ENCODE assay signal across 7 mouse cellular contexts in the genomic region with DNA sequence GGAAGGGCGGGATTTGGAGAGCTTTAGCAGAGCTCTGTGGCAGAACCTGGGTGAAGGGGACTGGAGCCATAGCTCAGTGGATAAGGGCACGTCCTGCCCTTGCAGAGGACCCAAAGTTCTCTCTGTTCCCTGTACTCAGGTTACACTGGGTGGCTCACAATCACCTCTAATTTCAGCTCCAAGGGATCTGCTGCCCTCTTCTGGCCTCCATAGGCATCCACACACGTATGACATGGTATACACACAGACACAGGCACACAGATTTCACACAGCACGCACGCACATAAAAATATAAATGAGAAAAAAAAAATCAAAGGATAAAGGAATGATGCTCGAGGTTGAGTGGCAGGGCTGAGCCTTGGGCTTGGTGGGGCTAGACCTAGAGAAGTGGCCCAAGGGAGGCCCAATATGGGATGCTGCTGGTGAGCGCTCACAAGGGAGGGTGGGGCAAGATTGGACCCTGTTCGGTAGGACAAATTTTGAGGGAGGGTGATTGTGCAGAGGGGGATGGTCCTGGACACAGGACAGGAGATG. TPM values are rescaled to one million over a fixed set of nuclear protein-coding genes. Genes with fewer than 3 reads are reported as not detected.
A peak's percentile ranks its signal among the peaks of the same experiment; 100 is the strongest.
DNase-seq lines count a peak whose midpoint lies in the region; ATAC-seq and TF ChIP-seq lines count a peak whose summit lies in the region.

No protein-coding gene starts in this region.

- H3K4me3 ChIP-seq in CH12.LX (replicated peaks in 1 of 3; ENCODE audit: low read depth in 2 of 3, low read length in 2 of 3, poor library complexity in 1 of 3): peak overlapping the region; percentile 50 to 100 (median 92)
- H3K4me3 ChIP-seq in forebrain, embryonic 12.5 days (replicated peaks): peak overlapping the region; percentile 78
- peak overlapping the region; percentile 86 for H3K4me3 ChIP-seq in kidney, postnatal 0 days (replicated peaks; ENCODE audit: low read depth, low read length)

- peak overlapping the region; percentile 15; the same call in 1 of the 2 replicates for H3K9ac ChIP-seq in CH12.LX (ENCODE audit: insufficient read depth, low read depth)
- H3K9ac ChIP-seq in forebrain, embryonic 12.5 days: no peak overlapping the region
- no peak overlapping the region; the same call in 1 of the 2 replicates for H3K9ac ChIP-seq in kidney, postnatal 0 days (ENCODE audit: low read depth, low read length)

- peak overlapping the region; percentile 49 for H3K4me2 ChIP-seq in CH12.LX (ENCODE audit: insufficient read depth, low read depth, poor library complexity, severe bottlenecking)
- H3K4me2 ChIP-seq in forebrain, embryonic 12.5 days: peak overlapping the region; percentile 91
- H3K4me2 ChIP-seq in kidney, postnatal 0 days (ENCODE audit: low read length): peak overlapping the region; percentile 94

- TF ChIP-seq CTCF in CH12.LX (conservative IDR thresholded peaks at IDR 0.05 in 1 of 2, IDR thresholded peaks at IDR 0.05 in 1 of 2; ENCODE audit: low read depth in 2 of 2, low read length in 2 of 2): peak in 1 of 2 experiments; percentile 40; a peak in 1 of 4 replicates
- peak; percentile 61 for TF ChIP-seq CTCF in kidney, postnatal 0 days (IDR thresholded peaks at IDR 0.05; ENCODE audit: low read depth)

- H3K4me1 ChIP-seq in CH12.LX (ENCODE audit: control insufficient read depth in 1 of 2, insufficient read depth in 2 of 2): peaks cover 5 to 30% of the 10 kb centered on the region in 2 experiments
- peaks cover 6% of the 10 kb centered on the region for H3K4me1 ChIP-seq in forebrain, embryonic 12.5 days
- peaks cover 7% of the 10 kb centered on the region; the same call in 1 of the 2 replicates for H3K4me1 ChIP-seq in kidney, postnatal 0 days (replicated peaks; ENCODE audit: insufficient read depth, low read length)

- dilution Hi-C loops in CH12.LX (cut with MboI; ENCODE audit: extremely low pct_ligation_motif_present, extremely low pct_unique_long_range_greater_than_20kb, low sequenced_read_pairs): no loop called here

- peak; percentile 51 for ATAC-seq in forebrain, embryonic 12.5 days (ENCODE audit: low FRiP score)
- peak; percentile 42 for ATAC-seq in kidney, postnatal 0 days (replicated peaks; ENCODE audit: low FRiP score, low read depth)
- peak; percentile 44; the same call in 1 of the 2 replicates for ATAC-seq in monocyte, adult 5-6 weeks (replicated peaks; ENCODE audit: insufficient number of reproducible peaks, low FRiP score, low TSS enrichment, poor library complexity, severe bottlenecking)

- peak; percentile 46 for DNase-seq in CH12.LX (ENCODE audit: extremely low read depth)
- peak; percentile 34 for DNase-seq in MEL-GATA-1-ER (ENCODE audit: extremely low read depth, low read depth)
- DNase-seq in kidney, postnatal 0 days (ENCODE audit: low spot score): peak; percentile 22
- no peak for DNase-seq in urinary bladder, postnatal 4 days (ENCODE audit: low spot score in 2 of 2)
- no peak for DNase-seq in adrenal gland, adult 8-10 months

- no peak for TF ChIP-seq POLR2A in CH12.LX (IDR thresholded peaks at IDR 0.05; ENCODE audit: low read depth, low read length)

- 78% methylated on average over 8 of the region's 8 CpGs for whole genome bisulfite sequencing in forebrain, embryonic 12.5 days
- 75% methylated on average over 8 of the region's 8 CpGs for WGBS in kidney, postnatal 0 days

- in situ Hi-C loops in CH12.LX (cut with MboI; ENCODE audit: low pct_ligation_motif_present, low pct_unique_long_range_greater_than_20kb, low sequenced_read_pairs): loop anchor here (10.0 kb wide), 2 partner anchors 55 to 395 kb away; a partner anchor contains a TSS

- H3K27ac ChIP-seq in CH12.LX (ENCODE audit: insufficient read depth, low read depth): no peak overlapping the region
- H3K27ac ChIP-seq in forebrain, embryonic 12.5 days: no peak overlapping the region
- peak overlapping the region; percentile 92; the same call in 1 of the 2 replicates for H3K27ac ChIP-seq in kidney, postnatal 0 days

- H3K9me3 ChIP-seq in CH12.LX (replicated peaks; ENCODE audit: low read length): no peaks in the 10 kb centered on the region
- H3K9me3 ChIP-seq in forebrain, embryonic 12.5 days: no peaks in the 10 kb centered on the region
- no peaks in the 10 kb centered on the region for H3K9me3 ChIP-seq in kidney, postnatal 0 days (replicated peaks; ENCODE audit: low read length)

- H3K79me2 ChIP-seq in CH12.LX (replicated peaks; ENCODE audit: control insufficient read depth, extremely low read depth, insufficient read depth, poor library complexity, severe bottlenecking): no peaks in the 10 kb centered on the region

- H3K27me3 ChIP-seq in CH12.LX (replicated peaks): no peaks in the 10 kb centered on the region
- H3K27me3 ChIP-seq in forebrain, embryonic 12.5 days: peaks cover 3% of the 10 kb centered on the region; the same call in 1 of the 2 replicates
- H3K27me3 ChIP-seq in kidney, postnatal 0 days (ENCODE audit: insufficient read depth, low read length): no peaks in the 10 kb centered on the region

- H3K36me3 ChIP-seq in CH12.LX (replicated peaks in 1 of 2; ENCODE audit: control insufficient read depth in 1 of 2, insufficient read depth in 1 of 2, low read length in 1 of 2): peaks cover 13 to 39% of the 10 kb centered on the region in 2 experiments
- no peaks in the 10 kb centered on the region for H3K36me3 ChIP-seq in forebrain, embryonic 12.5 days (replicated peaks)
- peaks cover 4% of the 10 kb centered on the region; the same call in 1 of the 2 replicates for H3K36me3 ChIP-seq in kidney, postnatal 0 days (ENCODE audit: insufficient read depth, low read length)

- no peak for TF ChIP-seq RAD21 in CH12.LX (IDR thresholded peaks at IDR 0.05; ENCODE audit: low read depth, low read length)

- no peak for TF ChIP-seq EP300 in CH12.LX (IDR thresholded peaks at IDR 0.05; ENCODE audit: low read length)

TF ChIP-seq in CH12.LX, 34 proteins besides CTCF, POLR2A, EP300 and RAD21:
- TF ChIP-seq MAZ (IDR thresholded peaks at IDR 0.05; ENCODE audit: low read depth, low read length) (0 out of 2 replicates have a peak, but pooled peaks have one; percentile 23), HCFC1 (IDR thresholded peaks at IDR 0.05; ENCODE audit: low read depth, low read length) (no peak), SIN3A (IDR thresholded peaks at IDR 0.05; ENCODE audit: low read length) (no peak), TBP (conservative IDR thresholded peaks at IDR 0.05; ENCODE audit: low read depth, low read length) (no peak), ELF1 (IDR thresholded peaks at IDR 0.05; ENCODE audit: low read depth, low read length) (no peak)

RNA-seq across cellular contexts. Expression of a gene that starts 1.0 kb away (rescaled TPM):
- total RNA-seq in CH12.LX (2012; rRNA removed) (13.8 and 17.8 TPM in 2 replicates), CH12.LX (2014; rRNA removed) (19.2 and 20.6 TPM in 2 replicates)
- polyA plus RNA-seq in CH12.LX (2012; ENCODE audit: insufficient read length, low read depth): 25.2 and 27.7 TPM in 2 replicates
- 28.3 and 36.8 TPM in 2 replicates for polyA plus RNA-seq in forebrain, embryonic 12.5 days (2016; fragmentation: Nextera tagmentation; extraction: Ambion mirVana)
- polyA plus RNA-seq in kidney, postnatal 0 days (2015; fragmentation: Nextera tagmentation; extraction: Ambion mirVana): 133 and 140 TPM in 2 replicates
- 0.43 to 7.9 TPM (median 4.4 TPM) in 3 replicates for total RNA-seq in monocyte, adult 5-6 weeks (2017)
- total RNA-seq in adrenal gland, adult 8-10 months (2022): 100 to 1,000 TPM; 103 to 145 (median 123) TPM

RNA-seq across cellular contexts. Expression of a gene that starts 11.4 kb away (rescaled TPM):
- total RNA-seq in CH12.LX (2012; rRNA removed) (33.9 and 40.7 TPM in 2 replicates), CH12.LX (2014; rRNA removed) (22.4 and 25.7 TPM in 2 replicates)
- polyA plus RNA-seq in CH12.LX (2012; ENCODE audit: insufficient read length, low read depth): 32.4 and 35.4 TPM in 2 replicates
- polyA plus RNA-seq in forebrain, embryonic 12.5 days (2016; fragmentation: Nextera tagmentation; extraction: Ambion mirVana): 19.9 and 21.4 TPM in 2 replicates
- 77.9 and 85.5 TPM in 2 replicates for polyA plus RNA-seq in kidney, postnatal 0 days (2015; fragmentation: Nextera tagmentation; extraction: Ambion mirVana)
- 10.1 to 14.1 TPM (median 10.7 TPM) in 3 replicates for total RNA-seq in monocyte, adult 5-6 weeks (2017)
- total RNA-seq in adrenal gland, adult 8-10 months (2022): 10 to 100 TPM; 37.0 to 40.6 (median 38.1) TPM

RNA-seq across cellular contexts. Expression of a gene that starts 11.5 kb away (rescaled TPM):
- total RNA-seq in CH12.LX (2012; rRNA removed) (8.2 and 10.4 TPM in 2 replicates), CH12.LX (2014; rRNA removed) (2.4 and 3.2 TPM in 2 replicates)
- polyA plus RNA-seq in CH12.LX (2012; ENCODE audit: insufficient read length, low read depth): 5.7 and 7.3 TPM in 2 replicates
- 8.2 and 8.7 TPM in 2 replicates for polyA plus RNA-seq in forebrain, embryonic 12.5 days (2016; fragmentation: Nextera tagmentation; extraction: Ambion mirVana)
- 7.0 and 9.7 TPM in 2 replicates for polyA plus RNA-seq in kidney, postnatal 0 days (2015; fragmentation: Nextera tagmentation; extraction: Ambion mirVana)
- total RNA-seq in monocyte, adult 5-6 weeks (2017): 4.4 to 9.6 TPM (median 7.1 TPM) in 3 replicates
- total RNA-seq in adrenal gland, adult 8-10 months (2022): 10 to 100 TPM in 3 of 4 experiments, 1 to 10 TPM in 1; 9.2 to 11.6 (median 10.4) TPM

RNA-seq across cellular contexts. Expression of a gene that starts 59.5 kb away (rescaled TPM):
- total RNA-seq in CH12.LX (2012; rRNA removed) (1.4 and 1.7 TPM in 2 replicates), CH12.LX (2014; rRNA removed) (1.8 TPM in 1 of 2 replicates, not detected in the other)
- 4.8 and 8.2 TPM in 2 replicates for polyA plus RNA-seq in CH12.LX (2012; ENCODE audit: insufficient read length, low read depth)
- not detected in 2 replicates for polyA plus RNA-seq in forebrain, embryonic 12.5 days (2016; fragmentation: Nextera tagmentation; extraction: Ambion mirVana)
- 0.50 TPM in 1 of 2 replicates, not detected in the other for polyA plus RNA-seq in kidney, postnatal 0 days (2015; fragmentation: Nextera tagmentation; extraction: Ambion mirVana)
- total RNA-seq in monocyte, adult 5-6 weeks (2017): not detected in 3 replicates
- total RNA-seq in adrenal gland, adult 8-10 months (2022): not detected

Comparison
In these comparisons a context has a peak if more than half of its experiments do, and no peak if none do; other contexts are left out.
1. DNase-seq: peak in CH12.LX (single experiment), MEL-GATA-1-ER (single experiment) and kidney, postnatal 0 days (single experiment); none in urinary bladder, postnatal 4 days (0 of 2) and adrenal gland, adult 8-10 months (single experiment).
2. RNA of a gene that starts 1.0 kb away (total RNA-seq): 103 to 145 TPM in adrenal gland, adult 8-10 months; 13.8 to 20.6 TPM in CH12.LX and 0.43 to 7.9 TPM in monocyte, adult 5-6 weeks; every median in the first group is over 4 times any median in the second.
3. Peak in every context shown above with its lines, with median percentiles within 50 percentile points of each other: H3K4me2 ChIP-seq, H3K4me3 ChIP-seq and ATAC-seq.